Mouse (Mus musculus) adrenal gland (tissue): ENCODE measurements around the gene Padi2.

ENCODE experiments used
- intact Hi-C: fragments of 180-260 bp; cut with DNase I; formaldehyde crosslinking; loops from one replicate; pipeline ENCODE4 v1.15.1; 2025
- long read RNA-seq, 2 experiments: library from polyadenylated mRNA; unstranded; transcript quantifications; one replicate each; pipeline ENCODE4 v2.0.0; 2020; ENCODE audit warnings: borderline replicate concordance in 1 of 2; ENCODE audit not compliant: insufficient replicate concordance in 1 of 2

The Padi2 gene
- long read RNA-seq, experiment 1: 0 reads
- long read RNA-seq, experiment 2: 0 reads

DNA sequence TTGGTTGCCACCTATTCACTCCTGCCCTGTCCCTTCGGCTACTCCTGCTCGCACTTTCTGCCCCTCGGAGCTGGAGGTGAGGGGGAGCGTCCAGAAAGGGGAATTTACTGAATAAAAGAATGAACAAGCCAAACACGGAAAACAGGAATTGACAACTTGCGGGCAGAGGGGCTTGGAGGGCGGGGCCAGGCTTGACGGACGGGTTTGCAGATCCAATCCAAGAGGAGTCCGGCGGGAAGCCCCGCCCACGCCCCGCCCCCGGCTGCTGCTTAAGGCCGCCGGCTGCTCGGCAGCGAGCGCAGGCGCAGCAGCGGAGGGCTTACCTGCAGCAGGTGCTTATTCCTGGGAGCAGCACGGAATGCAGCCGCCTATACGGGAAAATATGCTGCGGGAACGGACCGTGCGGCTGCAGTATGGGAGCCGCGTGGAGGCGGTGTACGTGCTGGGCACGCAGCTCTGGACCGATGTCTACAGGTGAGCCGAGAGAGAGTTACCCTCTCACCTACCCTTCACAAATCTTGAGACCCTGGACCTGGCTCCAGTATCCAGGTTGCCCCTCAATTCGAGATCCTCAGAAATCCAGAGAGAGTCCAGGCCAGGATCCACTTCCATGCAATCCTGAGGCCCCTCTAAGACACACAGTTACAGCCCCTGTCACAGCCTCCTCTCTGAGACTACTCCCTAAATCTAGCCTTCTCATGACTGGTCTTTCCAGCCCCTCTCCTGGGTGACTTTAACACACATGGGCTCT lies at the start of gene Padi2:
Gene Padi2 (plus strand): TSS at position 269 of the 751 bp plus-strand sequence.
- intact Hi-C loops: loop anchor here (10.0 kb wide), 1 partner anchor 181 kb away; no protein-coding TSS in a partner anchor

- intact Hi-C loops: no loop called here
Observed at GRCm38 (mm10) chr4:140857041-140857440, 49.1 kb upstream of the Padi2 start.

GRCm38 (mm10) chr4:140857813-140858212 lies 48.3 kb upstream of the Padi2 start:
- intact Hi-C loops: no loop called here

GRCm38 (mm10) chr4:140859291-140859690 lies 46.9 kb upstream of the Padi2 start:
- intact Hi-C loops: no loop called here

GRCm38 (mm10) chr4:140860125-140860766 lies 45.9 kb upstream of the Padi2 start:
- intact Hi-C loops: no loop called here

DNA sequence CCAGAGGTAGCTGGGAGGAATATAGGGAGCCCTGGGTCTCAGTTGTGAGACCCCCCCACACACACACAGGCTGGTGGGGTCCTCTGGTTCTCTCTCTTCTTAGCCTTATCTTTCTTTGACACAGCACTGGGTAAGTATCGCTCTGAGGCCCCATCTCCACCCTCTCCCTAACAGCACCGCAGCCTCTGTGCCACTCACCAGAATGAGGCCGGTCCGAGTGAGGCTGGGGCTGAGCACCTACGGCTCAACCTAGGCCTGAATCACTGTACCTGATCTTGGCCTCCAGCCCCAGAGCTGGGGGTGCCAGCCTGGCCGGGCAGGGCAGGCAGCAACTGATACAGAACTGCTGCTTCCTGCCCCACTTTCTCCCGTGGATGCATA lies 45.4 kb upstream of the Padi2 start:
- intact Hi-C loops: no loop called here

DNA sequence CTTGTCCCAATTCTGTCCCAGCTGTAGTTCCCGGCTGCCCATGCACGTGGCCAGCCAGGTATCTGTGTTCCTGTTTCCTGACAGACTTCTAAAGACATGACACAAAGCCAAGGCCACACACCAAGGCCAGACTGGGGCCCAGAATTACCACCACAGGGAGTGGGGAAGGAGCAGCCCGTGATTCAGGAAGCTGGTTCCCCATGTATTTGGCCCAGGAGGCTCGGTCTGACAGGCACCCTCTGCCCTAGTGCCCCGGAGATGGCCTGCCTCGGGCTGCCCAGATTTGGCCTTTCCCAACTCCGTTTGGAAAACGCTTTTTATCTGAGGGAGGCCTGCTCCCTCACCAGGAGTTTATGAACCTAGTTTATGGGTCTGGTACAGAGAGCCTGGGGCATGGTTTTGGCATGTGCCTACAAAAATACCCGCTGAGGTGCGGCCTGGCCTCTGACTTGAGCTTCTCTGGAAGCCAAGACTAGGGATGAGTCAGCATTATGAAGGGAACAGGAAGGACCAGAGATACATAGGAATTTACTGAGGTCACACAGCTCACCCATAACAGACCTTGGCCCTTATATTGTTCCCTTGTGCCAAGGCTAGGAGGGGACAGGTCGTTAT lies 44.0 kb upstream of the Padi2 start:
- intact Hi-C loops: no loop called here

- intact Hi-C loops: no loop called here
Observed at GRCm38 (mm10) chr4:140868484-140869190, 37.5 kb upstream of the Padi2 start.

DNA sequence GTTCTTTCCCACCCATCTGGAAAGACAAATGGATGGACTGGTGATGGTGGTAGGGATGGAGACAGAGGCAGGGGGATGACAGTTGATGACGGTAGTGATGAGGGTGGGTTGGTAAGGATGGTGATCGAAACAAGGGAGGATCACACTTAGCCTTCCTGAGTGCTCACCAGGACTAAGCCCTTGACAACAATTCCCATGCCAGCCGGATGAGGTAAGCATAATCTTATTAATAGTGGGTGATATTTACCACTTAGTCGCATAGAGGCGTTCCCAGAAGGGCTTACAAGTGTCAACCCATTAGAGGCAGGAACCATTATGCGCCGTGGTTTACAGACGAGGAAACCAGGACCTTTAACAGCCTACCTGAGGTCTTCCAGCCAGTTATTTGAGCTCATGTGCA lies 36.2 kb upstream of the Padi2 start:
- intact Hi-C loops: no loop called here

GRCm38 (mm10) chr4:140870876-140871275 lies 35.3 kb upstream of the Padi2 start:
- intact Hi-C loops: no loop called here

DNA sequence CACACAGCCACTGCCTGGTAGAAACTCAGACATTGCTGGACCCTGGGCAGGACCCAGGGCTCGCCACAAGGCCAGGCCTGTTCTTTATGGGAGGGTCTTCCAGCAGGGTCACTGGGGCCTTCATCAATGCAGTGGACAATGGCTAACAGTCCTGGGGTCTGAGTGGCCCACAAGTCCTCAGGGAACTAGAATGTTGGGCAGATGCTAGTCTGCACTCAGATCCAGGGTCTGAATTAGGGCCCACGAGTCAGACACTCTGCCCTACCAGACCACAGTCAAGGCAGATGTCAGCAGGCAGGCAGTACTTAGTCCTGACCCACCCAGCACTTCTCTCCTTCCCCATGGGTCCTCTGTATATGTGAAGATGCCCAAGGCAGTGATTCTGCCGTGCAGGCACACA lies 34.8 kb upstream of the Padi2 start:
- intact Hi-C loops: no loop called here

GRCm38 (mm10) chr4:140871851-140872685 lies 34.1 kb upstream of the Padi2 start:
- intact Hi-C loops: no loop called here

GRCm38 (mm10) chr4:140872686-140872992 lies 33.5 kb upstream of the Padi2 start:
- intact Hi-C loops: no loop called here

- intact Hi-C loops: no loop called here
Observed at GRCm38 (mm10) chr4:140873011-140873410, 33.1 kb upstream of the Padi2 start.

GRCm38 (mm10) chr4:140876161-140876560 lies 30.0 kb upstream of the Padi2 start:
- intact Hi-C loops: no loop called here

GRCm38 (mm10) chr4:140876681-140877080 lies 29.5 kb upstream of the Padi2 start:
- intact Hi-C loops: no loop called here

DNA sequence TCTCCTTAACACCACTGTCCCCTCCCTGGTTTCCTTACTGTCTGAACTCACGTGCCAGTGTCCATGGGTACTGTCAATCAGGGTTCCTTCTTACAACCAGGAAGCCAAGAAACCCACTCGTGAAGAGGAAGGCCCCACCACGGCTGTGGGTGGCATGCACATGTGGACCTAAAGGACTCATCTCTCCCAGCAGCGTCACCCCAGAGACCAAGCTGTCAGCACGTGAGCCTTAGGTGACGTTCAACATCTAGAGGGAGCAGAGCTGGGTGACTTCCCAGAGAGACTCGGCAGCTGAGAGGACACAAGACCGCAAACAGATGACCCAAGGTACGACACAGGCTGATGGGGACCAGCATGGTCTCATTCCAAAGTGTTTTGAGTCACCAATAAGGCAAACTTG lies 28.7 kb upstream of the Padi2 start:
- intact Hi-C loops: no loop called here

DNA sequence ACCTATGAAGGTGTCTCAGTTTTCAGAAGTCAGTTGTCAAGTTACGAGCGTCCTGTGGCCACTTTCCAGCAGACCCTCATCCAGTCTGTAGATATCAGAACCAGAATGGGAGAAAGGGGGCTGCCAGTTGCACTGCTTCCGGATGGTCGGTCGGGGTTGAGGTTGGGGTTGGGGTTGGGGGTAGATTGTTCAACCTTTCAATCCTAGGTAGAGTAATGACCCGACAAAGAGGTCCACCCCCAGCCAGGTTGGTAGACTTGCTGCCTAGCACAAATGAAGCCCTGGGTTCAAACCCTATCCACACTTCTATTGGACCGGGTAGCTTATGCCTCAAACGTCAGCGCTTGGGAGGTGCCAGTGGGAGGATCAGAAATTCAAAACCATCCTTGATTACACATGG lies 27.5 kb upstream of the Padi2 start:
- intact Hi-C loops: no loop called here

GRCm38 (mm10) chr4:140879116-140879515 lies 27.0 kb upstream of the Padi2 start:
- intact Hi-C loops: no loop called here

DNA sequence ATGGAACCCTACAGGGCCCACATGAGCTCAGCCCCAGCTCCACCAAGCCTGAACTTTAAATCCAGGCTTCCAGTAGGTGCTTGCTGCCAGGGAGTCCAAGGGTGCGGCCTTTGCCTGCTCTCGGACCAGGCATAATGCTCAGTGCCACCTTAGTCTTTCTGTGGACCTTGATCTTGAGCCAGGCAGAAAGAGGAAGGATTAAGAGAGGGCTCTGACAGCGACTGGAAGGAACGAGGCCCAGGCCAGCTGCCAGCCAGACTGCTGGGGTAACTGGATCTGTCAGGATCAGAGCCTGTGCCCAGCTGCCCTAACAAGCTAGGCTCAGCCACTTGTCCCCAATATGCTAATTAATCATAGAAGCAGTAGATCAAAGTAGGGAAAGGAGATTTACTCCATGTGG lies 26.4 kb upstream of the Padi2 start:
- intact Hi-C loops: no loop called here

DNA sequence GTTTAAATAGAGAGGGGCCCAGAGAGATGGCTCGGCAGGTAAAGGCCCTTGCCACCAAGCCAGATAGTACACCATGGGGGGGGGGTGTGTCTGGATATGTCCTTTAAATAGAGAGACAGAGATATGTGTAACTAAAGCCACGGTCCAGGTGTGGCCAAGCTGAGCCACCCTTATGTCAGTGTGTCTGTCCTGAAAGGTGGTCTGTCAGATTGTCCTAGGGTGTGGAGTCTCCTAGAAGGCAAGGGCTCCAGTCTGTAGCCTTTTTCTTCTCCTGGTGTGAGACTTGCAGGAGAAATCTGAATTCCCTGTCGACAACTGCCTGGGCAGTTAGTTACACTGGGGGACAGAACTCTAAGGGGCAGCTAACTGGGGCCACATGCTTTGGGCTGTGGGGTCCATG lies 25.9 kb upstream of the Padi2 start:
- intact Hi-C loops: no loop called here
